ENCODE assay signal across 10 mouse cellular contexts in the genomic region with DNA sequence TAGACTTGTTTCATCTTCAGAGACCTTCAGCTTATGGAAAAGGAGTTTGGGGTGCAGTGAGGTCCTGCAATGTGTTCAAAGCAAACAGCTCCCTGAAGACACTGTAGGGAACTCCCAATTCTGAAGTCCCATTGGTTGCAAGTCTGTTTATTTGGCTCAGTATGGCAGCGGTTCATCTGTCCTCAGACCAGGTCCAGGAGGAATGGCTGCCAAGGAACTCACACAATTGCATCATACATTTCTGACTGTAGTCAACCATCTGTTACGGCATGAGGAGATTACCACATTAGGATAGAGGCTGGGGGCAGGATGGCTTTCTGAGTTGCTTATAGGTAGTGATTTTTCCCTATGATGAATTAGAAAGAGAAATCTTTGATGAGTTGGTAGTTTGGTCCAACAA. TPM values are rescaled to one million over a fixed set of nuclear protein-coding genes. Genes with fewer than 3 reads are reported as not detected.
A peak's percentile ranks its signal among the peaks of the same experiment; 100 is the strongest.
DNase-seq lines count a peak whose midpoint lies in the region.
"Had no signal": no experiment of that assay in that cellular context is flagged by ENCODE, and none has a peak within 500 bp of the region (broad histone marks: within the 10 kb centered on the region; RNA-seq: fewer than 3 reads in every experiment).

No protein-coding gene starts in this region.

- DNase-seq in left cerebral cortex, postnatal 4 days, result peak; percentile 53
- DNase-seq in left cerebral cortex, adult 11 months (ENCODE audit: low spot score), result no peak
- peak; percentile 96 for DNase-seq in brain, adult 2 months (ENCODE audit: low read depth, low spot score)
- peak; percentile 75 for DNase-seq in cerebellum, adult 8-10 months
- DNase-seq in lung, postnatal 10 days, result peak; percentile 7
- DNase-seq in right cerebral cortex, postnatal 14 days, result no peak
- DNase-seq in right cerebral cortex, adult 2 months (ENCODE audit: low spot score in 2 of 2), result no peak
- DNase-seq in ovary, postnatal 10 days (ENCODE audit: low spot score), result no peak
- DNase-seq: kidney, adult 18-20 months; kidney, postnatal 4 days had no signal

- intact Hi-C loops in left cerebral cortex, postnatal 4 days (cut with DNase I), result no loop called here

RNA-seq across cellular contexts. Expression of gene Maf, which starts 48.4 kb away (rescaled TPM):
- 10 to 100 TPM; 37.8 to 41.9 TPM for total RNA-seq in left cerebral cortex, postnatal 4 days (2021)

Comparison
In these comparisons a context has a peak if more than half of its experiments do, and no peak if none do; other contexts are left out.
1. DNase-seq: peak in left cerebral cortex, postnatal 4 days (single experiment), brain, adult 2 months (single experiment), cerebellum, adult 8-10 months (single experiment) and lung, postnatal 10 days (single experiment); none in left cerebral cortex, adult 11 months (single experiment), right cerebral cortex, postnatal 14 days (single experiment), right cerebral cortex, adult 2 months (0 of 2) and ovary, postnatal 10 days (single experiment).